Mouse (Mus musculus) urinary bladder, postnatal 0 days (tissue): ENCODE results near the gene Map3k9. TPM values are rescaled to one million over a fixed set of nuclear protein-coding genes. Genes with fewer than 3 reads are reported as not detected.

Experiments used
- polyA plus RNA-seq: library from polyadenylated mRNA; unstranded; fragments of >200 nt; fragmentation: Nextera tagmentation; extraction: Ambion mirVana; gene quantifications from 2 replicates; pipeline ENCODE4 v1.2.1, GENCODE M21; 2015

Map3k9 gene
- polyA plus RNA-seq: 1.2 TPM in 2 replicates

DNA sequence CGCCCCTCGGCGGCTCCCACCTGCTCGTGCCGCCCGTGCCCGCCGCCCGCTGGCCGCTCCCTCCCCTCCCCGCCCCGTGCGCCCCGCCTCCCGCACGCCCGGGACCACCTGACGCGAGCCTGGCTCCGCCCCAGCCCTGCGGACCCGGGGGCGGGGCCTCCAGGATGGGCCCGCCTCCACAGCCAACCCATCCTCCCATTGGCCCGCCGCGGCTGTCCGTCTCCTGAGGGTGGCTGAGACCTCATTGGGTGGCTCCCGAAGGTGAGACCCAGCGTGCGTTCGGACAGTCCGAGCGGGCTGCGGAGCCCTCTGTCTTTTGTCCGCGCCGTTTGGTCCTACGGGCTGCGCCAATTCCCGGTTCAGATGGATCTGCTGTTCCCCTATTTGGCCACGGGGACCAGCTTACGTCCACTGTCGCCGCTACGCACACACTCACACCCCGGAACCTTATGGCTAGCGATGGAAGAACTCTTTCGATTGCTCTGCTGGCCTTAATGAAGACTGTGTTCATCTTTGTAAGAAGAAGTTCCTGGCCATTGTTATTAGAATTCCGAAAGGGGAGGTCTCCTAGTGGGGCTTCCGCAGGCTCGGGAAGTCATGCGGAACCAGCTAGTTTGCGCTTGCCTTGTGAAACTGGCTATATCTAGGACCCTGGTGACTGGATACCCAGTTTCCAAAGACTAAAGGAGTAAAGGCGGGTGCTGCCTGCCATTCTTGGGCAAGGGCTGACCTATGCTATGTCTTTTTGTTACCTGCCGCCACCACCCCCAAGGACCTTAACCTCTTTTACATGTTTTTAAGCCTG is at the start of gene Map3k9:
Gene Map3k9, minus strand, starts transcription at position 71 of the 805 bp plus-strand sequence.

Other genes starting within 250 kb of the Map3k9 start
- 14.7 and 21.3 TPM in 2 replicates for gene Gm20498, start 248.3 kb downstream of the Map3k9 start, polyA plus RNA-seq
- gene Synj2bp, start 248.3 kb downstream of the Map3k9 start, polyA plus RNA-seq: 25.7 and 29.2 TPM in 2 replicates
- gene Adam21, start 212.7 kb downstream of the Map3k9 start, polyA plus RNA-seq: 0.05 and 0.07 TPM in 2 replicates
- 35.2 and 39.1 TPM in 2 replicates for gene Med6, start 186.2 kb downstream of the Map3k9 start, polyA plus RNA-seq
- 6.1 and 6.8 TPM in 2 replicates for gene Ttc9, start 149.9 kb downstream of the Map3k9 start, polyA plus RNA-seq
- 6.7 and 7.0 TPM in 2 replicates for gene Pcnx, start 78.8 kb upstream of the Map3k9 start, polyA plus RNA-seq